Mouse (Mus musculus): ENCODE results near the gene Znrf2. TPM values are rescaled to one million over a fixed set of nuclear protein-coding genes. Genes with fewer than 3 reads are reported as not detected.
"Not testable (repeated sequence)": the region's sequence is repeated elsewhere in the genome, so short reads cannot be mapped to it uniquely, and the experiment has no call there.

The Znrf2 gene
- total RNA-seq, 2 experiments from 2014 or later = 24.0 to 27.6 TPM

GRCm38 (mm10) chr6:54842041-54842440, 25.3 kb downstream of the Znrf2 start:
- intact Hi-C loops (cut with DNase I) = no loop called here
- no peak for DNase-seq

GRCm38 (mm10) chr6:54848546-54848945, 31.8 kb downstream of the Znrf2 start:
- intact Hi-C loops (cut with DNase I) = no loop called here
- DNase-seq = no peak

- DNase-seq = no peak
- intact Hi-C loops (cut with DNase I) = no loop called here
These were observed 32.8 kb downstream of the Znrf2 start for GRCm38 (mm10) chr6:54849179-54850156.

DNA sequence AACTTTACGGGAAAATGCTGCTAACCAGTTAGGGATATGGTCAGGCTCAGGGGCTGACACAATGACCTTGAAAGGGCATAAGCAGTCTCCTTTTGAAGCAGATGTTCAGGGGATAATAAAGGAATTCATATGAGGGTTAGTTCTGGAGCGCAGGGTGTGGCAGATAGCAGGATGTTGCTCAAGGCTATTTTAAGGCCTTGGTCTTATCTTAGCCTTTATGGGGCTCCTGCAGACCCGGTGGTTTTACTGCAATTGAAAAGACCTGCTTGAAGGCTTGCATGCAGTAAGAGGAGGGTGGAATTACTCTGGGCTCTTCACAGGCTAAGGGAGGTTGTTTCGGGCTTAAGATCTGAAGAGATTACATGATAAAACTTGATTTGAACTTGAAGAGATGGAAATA, 35.1 kb downstream of the Znrf2 start:
- intact Hi-C loops (cut with DNase I) = no loop called here
- no peak for DNase-seq

DNA sequence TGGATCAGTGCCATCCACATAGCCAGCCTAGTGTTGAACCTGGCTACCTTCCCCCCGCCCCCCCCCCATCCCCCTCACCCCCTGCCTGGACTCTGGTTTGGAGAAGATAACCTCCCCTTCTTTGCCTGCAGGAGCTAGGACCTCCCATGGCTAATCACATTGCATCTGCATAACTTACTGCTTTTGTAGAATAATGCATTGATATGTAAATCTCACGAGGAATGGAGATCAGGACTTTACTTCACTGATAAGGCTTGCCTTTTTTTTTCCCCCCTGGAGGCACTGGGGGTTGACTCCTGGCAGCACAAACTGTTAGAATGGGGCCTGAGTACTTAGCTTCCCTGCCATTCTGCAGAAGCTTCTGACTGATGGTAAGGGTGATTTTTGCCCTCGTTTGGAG, 36.0 kb downstream of the Znrf2 start:
- intact Hi-C loops (cut with DNase I) = no loop called here
- no peak for DNase-seq

DNA sequence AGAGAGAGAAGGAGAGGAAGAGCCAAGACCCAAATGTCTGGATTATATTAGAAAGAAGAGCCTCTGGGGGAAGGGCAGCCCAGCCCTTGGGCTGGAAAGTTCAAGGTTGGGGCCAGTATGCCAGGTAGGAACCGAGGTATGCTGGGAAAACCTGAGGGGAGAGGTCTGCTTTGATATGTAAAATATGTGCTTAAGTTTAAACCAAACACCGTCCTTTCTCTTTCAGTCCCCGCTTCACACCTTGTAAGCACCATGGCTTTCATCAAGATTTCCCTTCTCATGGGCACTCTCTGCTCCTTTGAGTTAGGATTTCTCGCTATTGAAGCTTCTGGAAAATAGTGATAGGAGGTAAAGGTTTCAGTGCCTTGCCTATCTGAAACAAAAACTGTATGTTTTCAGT, 38.1 kb downstream of the Znrf2 start:
- intact Hi-C loops (cut with DNase I) = no loop called here
- DNase-seq = no peak

GRCm38 (mm10) chr6:54855801-54856583, 39.3 kb downstream of the Znrf2 start:
- intact Hi-C loops (cut with DNase I) = no loop called here
- DNase-seq = no peak

DNA sequence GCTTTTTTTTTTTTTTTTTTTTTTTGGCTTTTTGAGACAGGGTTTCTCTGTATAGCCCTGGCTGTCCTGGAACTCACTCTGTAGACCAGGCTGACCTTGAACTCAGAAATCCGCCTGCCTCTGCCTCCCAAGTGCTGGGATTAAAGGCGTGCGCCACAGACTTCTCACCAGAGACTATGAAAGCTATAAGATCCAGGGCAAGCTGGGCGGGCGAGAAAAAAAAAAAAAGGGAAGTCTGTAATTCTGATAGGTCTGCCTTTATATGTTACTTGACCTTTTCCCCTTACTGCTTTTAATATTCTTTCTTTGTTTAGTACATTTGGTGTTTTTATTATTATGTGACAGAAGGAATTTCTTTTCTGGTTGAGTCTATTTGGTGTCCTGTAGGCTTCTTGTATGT, 42.4 kb downstream of the Znrf2 start:
- DNase-seq; intact Hi-C loops (cut with DNase I): not testable (repeated sequence)

DNA sequence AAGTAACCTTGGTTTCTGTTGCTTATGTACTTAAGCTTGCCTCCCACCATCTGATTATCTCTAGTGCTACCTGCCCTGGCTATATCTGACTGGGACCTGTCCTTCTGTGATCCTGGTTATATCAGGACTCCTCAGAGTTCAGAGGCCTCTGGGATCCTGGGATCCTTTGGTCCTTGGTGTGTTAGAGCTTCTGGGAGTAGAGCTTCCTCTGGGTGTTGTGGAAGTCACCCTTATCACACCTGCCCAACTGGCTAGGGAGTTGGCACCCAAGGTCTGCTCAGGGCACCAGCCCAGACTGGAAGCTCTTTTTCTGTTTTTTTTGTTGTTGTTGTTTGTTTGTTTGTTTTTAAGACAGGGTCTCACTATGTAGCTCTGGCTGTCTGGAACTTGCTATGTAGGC, 43.5 kb downstream of the Znrf2 start:
- intact Hi-C loops (cut with DNase I) = no loop called here
- no peak for DNase-seq

- DNase-seq = no peak
- intact Hi-C loops (cut with DNase I) = no loop called here
These were observed 50.2 kb downstream of the Znrf2 start for GRCm38 (mm10) chr6:54866731-54867410.

- DNase-seq = no peak
- intact Hi-C loops (cut with DNase I) = no loop called here
These were observed 50.7 kb downstream of the Znrf2 start for GRCm38 (mm10) chr6:54867411-54867745.

- intact Hi-C loops (cut with DNase I) = no loop called here
- DNase-seq = no peak
These were observed 56.3 kb downstream of the Znrf2 start for GRCm38 (mm10) chr6:54873029-54873428.

GRCm38 (mm10) chr6:54876782-54877181, 60.1 kb downstream of the Znrf2 start:
- DNase-seq = peak in 1 of 2 experiments; percentile 13
- intact Hi-C loops (cut with DNase I) = no loop called here

- intact Hi-C loops (cut with DNase I) = no loop called here
- DNase-seq = no peak
These were observed 60.9 kb downstream of the Znrf2 start for GRCm38 (mm10) chr6:54877651-54878050.

GRCm38 (mm10) chr6:54878546-54878945, 61.8 kb downstream of the Znrf2 start:
- intact Hi-C loops (cut with DNase I) = no loop called here
- no peak for DNase-seq

- intact Hi-C loops (cut with DNase I) = no loop called here
- DNase-seq = no peak
These were observed 63.4 kb downstream of the Znrf2 start for GRCm38 (mm10) chr6:54880086-54880485.

DNA sequence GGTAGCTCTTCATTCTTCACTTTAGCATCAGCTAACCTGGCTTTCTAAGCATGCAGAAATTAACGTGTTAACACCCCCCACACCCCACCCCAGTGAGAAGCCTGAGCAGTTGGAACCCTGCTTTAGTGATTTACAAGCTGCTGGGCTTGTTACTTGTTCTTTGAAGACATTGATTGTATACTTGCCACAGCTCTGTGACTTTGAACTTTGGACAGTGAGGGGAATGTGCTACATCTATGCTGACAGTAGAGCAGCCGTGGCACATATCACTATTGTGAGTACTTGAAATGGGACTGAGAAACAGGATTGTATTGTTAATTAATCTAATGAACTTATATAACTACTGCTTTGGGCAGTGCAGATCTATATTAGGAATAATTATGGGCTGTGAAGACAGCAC, 66.7 kb downstream of the Znrf2 start:
- DNase-seq = no peak
- intact Hi-C loops (cut with DNase I) = no loop called here

DNA sequence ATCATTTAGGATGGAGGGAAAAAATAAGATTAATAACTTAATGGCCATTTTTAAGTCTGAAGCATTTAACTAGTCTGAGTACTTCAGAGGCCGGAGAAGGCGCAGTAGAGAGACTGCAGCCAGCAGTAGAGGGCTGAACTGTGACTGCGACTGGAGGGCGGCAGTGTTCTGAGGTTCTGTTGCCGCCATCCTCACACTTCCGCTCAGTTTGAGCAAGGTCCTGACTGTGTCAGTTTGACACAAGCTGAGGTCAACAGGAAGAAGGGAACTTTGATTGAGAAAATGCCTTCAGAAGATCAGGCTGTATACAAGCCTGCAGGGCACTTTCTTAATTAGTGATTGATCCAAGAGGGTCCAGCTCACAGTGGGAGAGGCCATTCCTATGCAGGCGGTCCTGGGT, 69.5 kb downstream of the Znrf2 start:
- DNase-seq = no peak
- intact Hi-C loops (cut with DNase I) = no loop called here

- intact Hi-C loops (cut with DNase I) = no loop called here
These were observed 73.5 kb downstream of the Znrf2 start for GRCm38 (mm10) chr6:54890221-54890620.

DNA sequence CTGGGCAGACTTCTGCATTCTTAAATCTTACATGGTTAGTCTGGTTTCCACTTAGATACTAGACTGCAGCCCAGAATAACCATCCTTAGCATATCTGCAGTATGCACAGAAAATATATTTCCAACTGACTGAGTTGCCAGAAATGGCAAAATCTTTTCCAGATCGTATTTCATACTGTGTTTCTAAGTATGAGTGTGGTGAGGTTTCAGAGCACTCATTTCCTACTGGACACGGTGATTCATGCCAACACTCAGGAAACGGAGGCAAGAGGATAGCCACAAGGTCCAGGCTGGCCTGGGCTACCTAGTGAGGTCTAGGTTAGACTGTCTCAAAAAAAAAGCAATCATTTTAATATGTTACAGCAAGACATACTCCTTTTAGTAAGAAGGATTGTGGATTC, 74.7 kb downstream of the Znrf2 start:
- DNase-seq = no peak
- intact Hi-C loops (cut with DNase I) = no loop called here

More at GRCm38 (mm10) chr6:54890221-54890620, 73.5 kb downstream of the Znrf2 start:
- no peak for DNase-seq

DNA sequence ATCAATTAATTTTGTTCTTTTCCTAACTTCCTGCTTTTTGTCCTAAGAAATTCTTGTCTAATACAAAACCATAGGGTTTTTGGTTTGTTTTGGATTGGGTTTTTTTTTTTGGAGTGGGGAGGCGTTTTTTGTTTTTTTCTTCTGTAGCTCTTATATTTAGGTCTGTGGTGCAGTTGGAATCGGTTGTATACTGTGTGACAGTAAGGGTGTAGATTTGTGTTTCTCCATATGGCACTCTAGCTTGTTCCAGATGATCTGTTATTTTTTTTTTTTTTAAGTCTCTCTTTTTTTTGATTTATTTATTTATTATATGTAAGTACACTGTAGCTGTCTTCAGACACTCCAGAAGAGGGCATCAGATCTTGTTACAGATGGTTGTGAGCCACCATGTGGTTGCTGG, 83.5 kb downstream of the Znrf2 start:
- intact Hi-C loops (cut with DNase I) = no loop called here

More for the DNA sequence above, 83.5 kb downstream of the Znrf2 start:
- no peak for DNase-seq

Data from heart, postnatal 10 days (tissue).